Mouse (Mus musculus) heart, embryonic 11.5 days (tissue): Measurements from ENCODE around the gene Actr3b. TPM values are rescaled to one million over a fixed set of nuclear protein-coding genes. Genes with fewer than 3 reads are reported as not detected.
"Not testable (repeated sequence)": the region's sequence is repeated elsewhere in the genome, so short reads cannot be mapped to it uniquely, and the experiment has no call there.

Experiments
- ATAC-seq: fragments of 200-750 bp; cut with Nextera tagmentation; replicated peaks from 2 replicates; pipeline ENCODE4 v1.8.0; 2017; ENCODE audit warnings: moderate library complexity; ENCODE audit not compliant: insufficient number of reproducible peaks, low FRiP score, low TSS enrichment
- H3K27ac ChIP-seq: fragments of 300-500 bp; sonication (generic); 2 replicates; pipeline ENCODE4 v1.5.1; 2014; ENCODE audit warnings: mild to moderate bottlenecking, low read depth, low read length
- H3K27me3 ChIP-seq: fragments of 300-500 bp; sonication (generic); 2 replicates; pipeline ENCODE4 v1.6.1; 2014; ENCODE audit warnings: mild to moderate bottlenecking, low read length, mixed read lengths; ENCODE audit not compliant: control insufficient read depth, insufficient read depth
- H3K36me3 ChIP-seq: fragments of 300-500 bp; sonication (generic); 2 replicates; pipeline ENCODE4 v1.6.1; 2014; ENCODE audit warnings: mild to moderate bottlenecking, low read length, moderate library complexity, mixed read lengths; ENCODE audit not compliant: control insufficient read depth, insufficient read depth
- H3K4me1 ChIP-seq: fragments of 300-500 bp; sonication (generic); 2 replicates; pipeline ENCODE4 v1.6.1; 2014; ENCODE audit warnings: low read length; ENCODE audit not compliant: control insufficient read depth, insufficient read depth
- H3K4me2 ChIP-seq: fragments of 300-500 bp; sonication (generic); 2 replicates; pipeline ENCODE4 v1.6.1; 2014; ENCODE audit warnings: mild to moderate bottlenecking, moderate library complexity
- H3K4me3 ChIP-seq: fragments of 300-500 bp; sonication (generic); 2 replicates; pipeline ENCODE4 v1.5.1; 2014; ENCODE audit warnings: low read depth, low read length
- H3K9ac ChIP-seq: fragments of 300-500 bp; sonication (generic); 2 replicates; pipeline ENCODE4 v1.6.1; 2014; ENCODE audit warnings: mild to moderate bottlenecking, low read depth, low read length, moderate library complexity
- H3K9me3 ChIP-seq: fragments of 300-500 bp; sonication (generic); replicated peaks from 2 replicates; pipeline ENCODE4 v1.6.1; 2016; ENCODE audit warnings: low read length; ENCODE audit not compliant: control insufficient read depth
- WGBS: fragments of 180-500 bp; shearing (Covaris S2); extraction: QIAGEN DNeasy Blood & Tissue Kit; methylation state at CpG from one replicate; pipeline ENCODE4 v1.1.7; 2014; ENCODE audit not compliant: insufficient replicate concordance; 5-methylcytosine and 5-hydroxymethylcytosine counted together
- polyA plus RNA-seq: library from polyadenylated mRNA; unstranded; fragments of >200 nt; fragmentation: Nextera tagmentation; extraction: Ambion mirVana; gene quantifications from 2 replicates; pipeline ENCODE4 v1.2.1, GENCODE M21; 2014

Actr3b gene
- polyA plus RNA-seq, 1 experiment from 2014 or later: 37.4 TPM

GRCm38 (mm10) chr5:25738902-25739301 lies 20.9 kb upstream of the Actr3b start:
- ATAC-seq, H3K27me3 ChIP-seq, H3K9me3 ChIP-seq, H3K36me3 ChIP-seq, H3K4me3 ChIP-seq, H3K9ac ChIP-seq, H3K4me1 ChIP-seq, H3K4me2 ChIP-seq, H3K27ac ChIP-seq: not testable (repeated sequence)
- 81% methylated on average over 1 of the region's 1 CpGs for WGBS

- no peak overlapping the region for H3K9ac ChIP-seq
- H3K4me2 ChIP-seq: no peak overlapping the region
- H3K4me3 ChIP-seq: no peak overlapping the region
- ATAC-seq: no peak
- H3K9me3 ChIP-seq: no peaks in the 10 kb centered on the region
- H3K27ac ChIP-seq: no peak overlapping the region
- peaks cover 19% of the 10 kb centered on the region for H3K4me1 ChIP-seq
- no peaks in the 10 kb centered on the region for H3K36me3 ChIP-seq
- no peaks in the 10 kb centered on the region for H3K27me3 ChIP-seq
Measured at GRCm38 (mm10) chr5:25747904-25748303, 11.9 kb upstream of the Actr3b start.

GRCm38 (mm10) chr5:25748613-25749012 lies 11.2 kb upstream of the Actr3b start:
- H3K4me1 ChIP-seq: peaks cover 22% of the 10 kb centered on the region
- H3K36me3 ChIP-seq: no peaks in the 10 kb centered on the region
- 39% methylated on average over 3 of the region's 3 CpGs for WGBS
- peak overlapping the region; percentile 55 for H3K27ac ChIP-seq
- no peak overlapping the region for H3K4me2 ChIP-seq
- no peaks in the 10 kb centered on the region for H3K27me3 ChIP-seq
- H3K9me3 ChIP-seq: no peaks in the 10 kb centered on the region
- H3K4me3 ChIP-seq: no peak overlapping the region
- ATAC-seq: no peak; the same call in 1 of the 2 replicates
- H3K9ac ChIP-seq: no peak overlapping the region

GRCm38 (mm10) chr5:25751552-25751951 lies 8.2 kb upstream of the Actr3b start:
- no peak for ATAC-seq
- H3K27ac ChIP-seq: peak overlapping the region; percentile 50
- no peaks in the 10 kb centered on the region for H3K27me3 ChIP-seq
- no peaks in the 10 kb centered on the region for H3K9me3 ChIP-seq
- H3K4me1 ChIP-seq: peaks cover 36% of the 10 kb centered on the region
- no peak overlapping the region for H3K4me2 ChIP-seq
- no peak overlapping the region for H3K9ac ChIP-seq
- no peaks in the 10 kb centered on the region for H3K36me3 ChIP-seq
- H3K4me3 ChIP-seq: no peak overlapping the region

- 82% methylated on average over 5 of the region's 5 CpGs for WGBS
- no peaks in the 10 kb centered on the region for H3K9me3 ChIP-seq
- no peak overlapping the region for H3K9ac ChIP-seq
- H3K36me3 ChIP-seq: no peaks in the 10 kb centered on the region
- no peak overlapping the region for H3K27ac ChIP-seq
- ATAC-seq: no peak
- no peak overlapping the region for H3K4me3 ChIP-seq
- peaks cover 36% of the 10 kb centered on the region for H3K4me1 ChIP-seq
- H3K27me3 ChIP-seq: no peaks in the 10 kb centered on the region
- no peak overlapping the region for H3K4me2 ChIP-seq
Measured at GRCm38 (mm10) chr5:25752862-25753261, 6.9 kb upstream of the Actr3b start.

GRCm38 (mm10) chr5:25753556-25754235 lies 6.1 kb upstream of the Actr3b start:
- no peak for ATAC-seq
- 46% methylated on average over 8 of the region's 8 CpGs for WGBS
- H3K27ac ChIP-seq: peak overlapping the region; percentile 50

GRCm38 (mm10) chr5:25754236-25754766 lies 5.5 kb upstream of the Actr3b start:
- Histone ChIP-seq H3K27ac (peak overlapping the region; percentile 50), H3K4me3 (no peak overlapping the region), H3K27me3 (no peaks in the 10 kb centered on the region), H3K9ac (peak overlapping the region; percentile 16; the same call in 1 of the 2 replicates), H3K9me3 (no peaks in the 10 kb centered on the region), H3K36me3 (no peaks in the 10 kb centered on the region), H3K4me2 (peak overlapping the region; percentile 27), H3K4me1 (peaks cover 28% of the 10 kb centered on the region)
- ATAC-seq: 0 out of 2 replicates have a peak, but pooled peaks have one; percentile 52
- WGBS: 4% methylated on average over 2 of the region's 2 CpGs

More at GRCm38 (mm10) chr5:25753556-25754235, 6.1 kb upstream of the Actr3b start:
- no peak overlapping the region for H3K4me3 ChIP-seq
- H3K4me1 ChIP-seq: peaks cover 32% of the 10 kb centered on the region
- no peaks in the 10 kb centered on the region for H3K36me3 ChIP-seq
- H3K27me3 ChIP-seq: no peaks in the 10 kb centered on the region
- peak overlapping the region; percentile 27 for H3K4me2 ChIP-seq
- 0 out of 2 replicates have a peak overlapping the region, but pooled peaks have one; percentile 16 for H3K9ac ChIP-seq
- H3K9me3 ChIP-seq: no peaks in the 10 kb centered on the region

GRCm38 (mm10) chr5:25760410-25760832 lies 624 bp downstream of the Actr3b start:
- H3K4me2 ChIP-seq: peak overlapping the region; percentile 94
- H3K4me3 ChIP-seq: peak overlapping the region; percentile 79
- H3K27me3 ChIP-seq: no peaks in the 10 kb centered on the region
- H3K4me1 ChIP-seq: peaks cover 10% of the 10 kb centered on the region
- H3K27ac ChIP-seq: no peak overlapping the region
- no peaks in the 10 kb centered on the region for H3K9me3 ChIP-seq
- peak overlapping the region; percentile 77 for H3K9ac ChIP-seq
- 4% methylated on average over 10 of the region's 10 CpGs for WGBS
- no peaks in the 10 kb centered on the region for H3K36me3 ChIP-seq
- 0 out of 2 replicates have a peak, but pooled peaks have one; percentile 7 for ATAC-seq

- 59% methylated on average over 3 of the region's 3 CpGs for WGBS
- no peak overlapping the region for H3K27ac ChIP-seq
- H3K9me3 ChIP-seq: no peaks in the 10 kb centered on the region
- peak overlapping the region; percentile 94 for H3K4me2 ChIP-seq
- H3K4me3 ChIP-seq: no peak overlapping the region
- ATAC-seq: no peak
- no peaks in the 10 kb centered on the region for H3K36me3 ChIP-seq
- H3K27me3 ChIP-seq: no peaks in the 10 kb centered on the region
- peaks cover 10% of the 10 kb centered on the region for H3K4me1 ChIP-seq
- no peak overlapping the region for H3K9ac ChIP-seq
Measured at GRCm38 (mm10) chr5:25760871-25761270, 1.1 kb downstream of the Actr3b start.
